Mouse (Mus musculus) heart, adult 2 months (tissue): ENCODE measurements around the gene Myl9.

ENCODE experiments used
- CTCF ChIP-seq: fragments of 200-600 bp; IDR thresholded peaks from 2 replicates; pipeline ENCODE4 v1.8.1; 2022; ENCODE audit warnings: antibody characterized with exemption, mild to moderate bottlenecking, moderate library complexity
- POLR2A ChIP-seq: fragments of 200-500 bp; IDR thresholded peaks from 2 replicates; pipeline ENCODE4 v1.6.1; 2011; ENCODE audit warnings: mild to moderate bottlenecking, low read depth, low read length, control low read depth; ENCODE audit not compliant: insufficient read depth

DNA sequence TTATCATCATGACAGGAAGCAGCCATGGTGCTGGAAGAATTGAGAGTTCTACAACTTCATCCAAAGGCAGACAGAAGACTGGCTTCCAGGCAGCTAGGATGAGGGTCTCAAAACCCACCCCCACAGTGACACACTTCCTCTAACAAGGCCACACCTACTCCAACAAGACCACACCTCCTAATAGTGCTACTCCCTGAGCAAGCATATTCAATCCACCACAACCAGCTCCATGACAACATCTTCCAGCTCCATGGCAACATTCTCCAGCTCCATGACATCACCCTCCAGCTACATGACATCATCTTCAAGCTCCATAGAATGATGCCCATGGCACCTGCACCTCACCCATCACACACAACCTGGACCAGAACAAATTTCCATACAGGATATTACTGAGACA lies 1.8 kb upstream of the Myl9 start:
- TF ChIP-seq CTCF: no peak
- TF ChIP-seq POLR2A: no peak
